Mouse (Mus musculus) E14TG2a.4 (cell line): ENCODE measurements at regions not wholly inside any gene's neighbourhood (a gene's known extent, or its start where the extent isn't known, plus 50 kb on each side); places are given as distances from the start of the nearest gene placed in this dataset.
"Not testable (repeated sequence)": the region's sequence is repeated elsewhere in the genome, so short reads cannot be mapped to it uniquely, and the experiment has no call there.

ENCODE experiments used
- H3K27me3 ChIP-seq: 2 replicates; pipeline ENCODE4 v1.6.1; 2014; ENCODE audit warnings: low read length, control low read depth; ENCODE audit not compliant: insufficient read depth
- H3K36me3 ChIP-seq: 2 replicates; pipeline ENCODE4 v1.6.1; 2014; ENCODE audit warnings: low read length, control low read depth; ENCODE audit not compliant: insufficient read depth
- H3K4me1 ChIP-seq: replicated peaks from 2 replicates; pipeline ENCODE4 v1.6.1; 2014; ENCODE audit warnings: low read depth, low read length, control low read depth
- H3K4me3 ChIP-seq: replicated peaks from 2 replicates; pipeline ENCODE4 v1.5.1; 2014; ENCODE audit warnings: mild to moderate bottlenecking, low read length
- H3K9me3 ChIP-seq: 2 replicates; pipeline ENCODE4 v1.6.1; 2014; ENCODE audit warnings: low read length, control low read depth
- CTCF ChIP-seq: conservative IDR thresholded peaks from 2 replicates; pipeline ENCODE4 v1.5.1; 2014; ENCODE audit warnings: low read length
- NANOG ChIP-seq: IDR thresholded peaks from 2 replicates; pipeline ENCODE4 v1.6.1; 2014; ENCODE audit warnings: borderline replicate concordance, low read length, mixed read lengths
- POU5F1 ChIP-seq: IDR thresholded peaks from 2 replicates; pipeline ENCODE4 v1.6.1; 2014; ENCODE audit warnings: low read length, borderline replicate concordance

DNA sequence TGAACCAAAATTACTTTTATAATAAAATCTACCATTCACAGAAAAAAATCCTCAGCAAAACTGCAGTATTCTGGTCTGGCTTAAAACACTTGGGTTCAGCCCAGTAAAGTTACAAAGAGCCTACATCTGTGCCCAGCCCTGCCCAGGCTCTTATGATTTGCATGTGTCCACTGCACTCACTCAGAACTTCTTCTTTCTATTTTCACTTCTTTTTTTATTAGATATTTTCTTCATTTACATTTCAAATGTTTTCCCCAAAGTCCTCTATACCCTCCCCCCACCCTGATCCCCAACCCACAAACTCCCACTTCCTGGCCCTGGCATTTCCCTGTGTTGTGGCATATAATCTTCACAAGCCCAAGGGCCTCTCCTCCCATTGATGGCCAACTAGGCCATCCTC, 1442.4 kb upstream of the Tacstd2 start:
- H3K9me3 ChIP-seq = no peaks in the 10 kb centered on the region
- TF ChIP-seq NANOG (no peak), POU5F1 (no peak), CTCF (no peak)

GRCm38 (mm10) chr6:68964012-68964411, 1428.4 kb upstream of the Tacstd2 start:
- Histone ChIP-seq H3K36me3 (no peaks in the 10 kb centered on the region), H3K9me3 (no peaks in the 10 kb centered on the region), H3K27me3 (no peaks in the 10 kb centered on the region), H3K4me1 (no peaks in the 10 kb centered on the region), H3K4me3 (no peak overlapping the region)
- TF ChIP-seq POU5F1 (no peak), CTCF (peak; percentile 43)

More for the DNA sequence above, 1442.4 kb upstream of the Tacstd2 start:
- no peak overlapping the region for H3K4me3 ChIP-seq
- no peaks in the 10 kb centered on the region for H3K4me1 ChIP-seq
- no peaks in the 10 kb centered on the region for H3K36me3 ChIP-seq
- H3K27me3 ChIP-seq = no peaks in the 10 kb centered on the region

DNA sequence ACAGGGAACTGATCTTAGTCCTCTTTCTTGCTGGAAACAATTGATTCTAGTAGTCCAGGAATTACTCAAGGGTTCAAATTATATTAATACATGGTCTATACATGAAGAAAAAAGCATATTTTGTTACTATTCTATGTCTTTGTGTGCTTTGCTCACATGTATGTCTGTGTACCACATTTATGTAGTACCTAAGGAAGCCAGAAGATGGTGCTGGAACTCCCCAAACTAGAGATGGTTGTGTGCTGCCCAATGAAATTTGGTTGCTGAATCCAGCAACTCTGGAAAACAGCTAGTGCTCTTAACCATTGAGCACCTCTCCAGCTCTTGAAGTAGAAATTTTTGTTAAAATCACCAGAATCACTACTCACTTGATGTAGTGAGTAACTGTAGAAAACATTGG, 1402.5 kb upstream of the Tacstd2 start:
- not testable (repeated sequence) for H3K4me3 ChIP-seq, H3K9me3 ChIP-seq, H3K36me3 ChIP-seq, H3K27me3 ChIP-seq, H3K4me1 ChIP-seq
- peak; percentile 21 for TF ChIP-seq CTCF

DNA sequence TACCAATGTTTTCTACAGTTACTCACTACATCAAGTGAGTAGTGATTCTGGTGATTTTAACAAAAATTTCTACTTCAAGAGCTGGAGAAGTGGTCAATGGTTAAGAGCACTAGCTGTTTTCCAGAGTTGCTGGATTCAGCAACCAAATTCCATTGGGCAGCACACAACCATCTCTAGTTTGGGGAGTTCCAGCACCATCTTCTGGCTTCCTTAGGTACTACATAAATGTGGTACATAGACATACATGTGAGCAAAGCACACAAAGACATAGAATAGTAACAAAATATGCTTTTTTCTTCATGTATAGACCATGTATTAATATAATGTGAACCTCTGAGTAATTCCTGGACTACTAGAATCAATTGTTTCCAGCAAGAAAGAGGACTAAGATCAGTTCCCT, 1396.3 kb upstream of the Tacstd2 start:
- not testable (repeated sequence) for H3K27me3 ChIP-seq, H3K4me3 ChIP-seq, H3K36me3 ChIP-seq, H3K4me1 ChIP-seq, H3K9me3 ChIP-seq
- peak; percentile 30 for TF ChIP-seq CTCF

GRCm38 (mm10) chr6:68915536-68915935, 1379.9 kb upstream of the Tacstd2 start:
- Histone ChIP-seq H3K27me3 (no peaks in the 10 kb centered on the region), H3K4me1 (no peaks in the 10 kb centered on the region), H3K36me3 (no peaks in the 10 kb centered on the region), H3K9me3 (no peaks in the 10 kb centered on the region), H3K4me3 (no peak overlapping the region)
- TF ChIP-seq CTCF (no peak), NANOG (no peak), POU5F1 (no peak)

- TF ChIP-seq POU5F1 (no peak), CTCF (no peak)
- no peaks in the 10 kb centered on the region for H3K4me1 ChIP-seq
- no peaks in the 10 kb centered on the region for H3K36me3 ChIP-seq
- no peaks in the 10 kb centered on the region for H3K9me3 ChIP-seq
- no peak overlapping the region for H3K4me3 ChIP-seq
- no peaks in the 10 kb centered on the region for H3K27me3 ChIP-seq
These were observed 1348.5 kb upstream of the Tacstd2 start for GRCm38 (mm10) chr6:68884130-68884529.

DNA sequence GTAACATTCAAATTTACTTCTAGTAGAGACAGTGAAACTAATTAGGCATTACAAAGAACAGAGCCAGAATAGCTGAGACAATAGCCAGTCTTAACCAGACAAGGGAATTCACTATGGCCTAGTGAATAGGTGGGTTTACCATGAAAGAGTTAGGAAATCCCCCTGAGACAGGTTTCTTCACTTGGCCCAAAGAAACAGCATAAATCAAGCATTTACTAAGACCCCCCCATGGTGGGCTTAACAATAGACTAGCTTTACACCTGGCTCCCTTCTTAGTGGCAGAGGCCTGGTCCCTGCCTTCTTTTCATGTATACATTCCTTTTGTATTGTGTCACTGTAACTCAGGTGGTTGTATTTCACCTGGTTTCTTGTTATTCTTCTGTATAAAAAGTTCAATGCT, 1317.2 kb upstream of the Tacstd2 start:
- TF ChIP-seq NANOG = peak; percentile 73; the same call in 1 of the 2 replicates
- Histone ChIP-seq H3K4me1 (peaks cover 18% of the 10 kb centered on the region), H3K9me3 (peaks cover 21% of the 10 kb centered on the region)
- not testable (repeated sequence) for H3K4me3 ChIP-seq, H3K27me3 ChIP-seq, H3K36me3 ChIP-seq

- H3K4me3 ChIP-seq = no peak overlapping the region
- H3K4me1 ChIP-seq = peaks cover 18% of the 10 kb centered on the region
- no peaks in the 10 kb centered on the region for H3K36me3 ChIP-seq
- H3K27me3 ChIP-seq = no peaks in the 10 kb centered on the region
- TF ChIP-seq NANOG (no peak), CTCF (no peak)
- peaks cover 21% of the 10 kb centered on the region for H3K9me3 ChIP-seq
These were observed 1316.7 kb upstream of the Tacstd2 start for GRCm38 (mm10) chr6:68852286-68852685.

- Histone ChIP-seq H3K4me3 (no peak overlapping the region), H3K36me3 (no peaks in the 10 kb centered on the region), H3K9me3 (no peaks in the 10 kb centered on the region), H3K27me3 (no peaks in the 10 kb centered on the region), H3K4me1 (no peaks in the 10 kb centered on the region)
- TF ChIP-seq CTCF (no peak), NANOG (no peak), POU5F1 (no peak)
These were observed 1299.6 kb upstream of the Tacstd2 start for GRCm38 (mm10) chr6:68835186-68835585.

- H3K36me3 ChIP-seq = no peaks in the 10 kb centered on the region
- no peaks in the 10 kb centered on the region for H3K27me3 ChIP-seq
- H3K9me3 ChIP-seq = no peaks in the 10 kb centered on the region
- no peak overlapping the region for H3K4me3 ChIP-seq
- H3K4me1 ChIP-seq = peaks cover 3% of the 10 kb centered on the region; the same call in 1 of the 2 replicates
- no peak for TF ChIP-seq CTCF
- TF ChIP-seq NANOG = no peak
- no peak for TF ChIP-seq POU5F1
These were observed 1299.0 kb upstream of the Tacstd2 start for GRCm38 (mm10) chr6:68834633-68835032.

DNA sequence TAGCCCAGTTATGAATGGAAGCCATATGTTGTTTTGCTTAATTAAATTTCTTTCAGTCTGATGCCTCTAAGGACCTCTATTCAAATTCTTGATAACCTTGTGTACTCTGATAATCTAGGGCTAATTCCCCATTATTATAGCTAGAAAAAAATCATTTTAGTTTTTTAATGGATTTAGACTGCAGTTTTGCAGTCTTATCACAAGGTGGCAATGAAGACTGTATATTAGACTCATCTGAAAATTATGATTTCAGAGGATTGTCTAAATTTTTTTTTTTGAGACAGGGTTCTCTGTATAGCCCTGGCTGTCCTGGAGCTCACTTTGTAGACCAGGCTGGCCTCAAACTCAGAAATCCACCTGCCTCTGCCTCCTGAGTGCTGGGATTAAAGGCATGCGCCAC, 1292.9 kb upstream of the Tacstd2 start:
- H3K4me3 ChIP-seq, H3K27me3 ChIP-seq, H3K36me3 ChIP-seq, H3K9me3 ChIP-seq, H3K4me1 ChIP-seq: not testable (repeated sequence)
